Mouse (Mus musculus): ENCODE data around the gene BC005537. TPM values are rescaled to one million over a fixed set of nuclear protein-coding genes. Genes with fewer than 3 reads are reported as not detected.

BC005537 gene
- total RNA-seq, 1 experiment: 37.9 TPM

DNA sequence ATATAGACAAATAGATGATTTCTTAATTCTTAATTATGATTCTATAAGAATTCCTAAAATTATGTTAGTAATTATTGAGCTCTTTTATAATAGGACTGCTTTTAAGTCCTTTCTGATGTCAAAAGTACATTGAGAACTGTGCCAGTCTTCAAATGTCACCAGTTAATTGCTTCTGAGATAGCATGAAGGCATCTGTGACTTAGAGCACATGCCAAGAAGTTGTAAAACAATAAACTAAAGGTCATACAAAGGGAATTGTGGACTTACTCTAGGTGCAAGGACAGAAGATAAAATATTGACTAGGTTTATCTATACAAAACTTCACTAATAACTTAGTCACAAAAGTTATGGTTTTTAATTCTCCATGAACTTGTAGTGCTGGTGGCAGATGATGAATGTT lies 57.7 kb downstream of the BC005537 start:
- Histone ChIP-seq H3K36me3 (ENCODE audit: control insufficient read depth, insufficient read depth, low read length, poor library complexity, severe bottlenecking) (no peaks in the 10 kb centered on the region), H3K27ac (ENCODE audit: insufficient read depth, low read depth, low read length, poor library complexity, severe bottlenecking) (no peak overlapping the region), H3K4me3 (ENCODE audit: insufficient read depth in 1 of 2, low read depth in 1 of 2, low read length in 2 of 2, poor library complexity in 1 of 2, severe bottlenecking in 1 of 2) (no peak overlapping the region), H3K9me3 (ENCODE audit: control insufficient read depth, insufficient read depth, low read depth, low read length) (no peaks in the 10 kb centered on the region), H3K9ac (ENCODE audit: insufficient read depth, low read depth, low read length, poor library complexity, severe bottlenecking) (no peak overlapping the region), H3K4me1 (ENCODE audit: control insufficient read depth in 2 of 2, insufficient read depth in 2 of 2, low read length in 2 of 2, poor library complexity in 1 of 2) (peaks cover 0 to 3% of the 10 kb centered on the region in 2 experiments; a peak in 1 of 4 replicates)
- no peak for TF ChIP-seq MAFK (IDR thresholded peaks at IDR 0.05; ENCODE audit: insufficient read depth, low read depth, low read length)
- TF ChIP-seq ZNF384 (IDR thresholded peaks at IDR 0.05; ENCODE audit: low read depth, low read length): no peak
- no peak for TF ChIP-seq CHD2 (IDR thresholded peaks at IDR 0.05; ENCODE audit: low read depth, low read length)
- no peak for TF ChIP-seq HCFC1 (IDR thresholded peaks at IDR 0.05; ENCODE audit: borderline replicate concordance, insufficient read depth, low read length)
- no peak for TF ChIP-seq ZC3H11A (IDR thresholded peaks at IDR 0.05; ENCODE audit: borderline replicate concordance, low read depth, low read length)
- no peak for DNase-seq (ENCODE audit: low read depth, low spot score)
- in situ Hi-C loops (cut with MboI; ENCODE audit: low sequenced_read_pairs in 2 of 2, unreplicated experiment in 2 of 2): no loop called here

DNA sequence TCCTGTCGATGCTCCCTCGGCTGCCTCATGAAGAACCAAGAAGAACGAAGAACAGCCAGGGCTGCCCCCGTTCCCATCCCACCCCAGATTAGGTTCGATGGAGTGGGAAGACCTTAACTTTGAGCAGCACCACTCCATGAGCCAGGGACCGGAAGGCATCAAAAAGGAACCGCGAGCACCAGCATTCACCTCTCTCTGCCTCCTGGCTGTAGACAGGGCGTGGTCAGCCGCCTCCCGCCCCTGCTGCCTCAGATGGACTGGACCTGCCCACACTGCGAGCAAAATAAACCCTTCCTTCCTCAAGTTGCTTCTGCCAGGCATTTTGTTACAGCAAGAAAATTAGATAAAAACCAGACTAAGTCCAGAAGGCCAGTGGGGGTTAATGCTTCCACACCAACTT lies 59.6 kb downstream of the BC005537 start:
- Histone ChIP-seq H3K36me3 (ENCODE audit: control insufficient read depth, insufficient read depth, low read length, poor library complexity, severe bottlenecking) (no peaks in the 10 kb centered on the region), H3K27ac (ENCODE audit: insufficient read depth, low read depth, low read length, poor library complexity, severe bottlenecking) (no peak overlapping the region), H3K4me3 (ENCODE audit: insufficient read depth in 1 of 2, low read depth in 1 of 2, low read length in 2 of 2, poor library complexity in 1 of 2, severe bottlenecking in 1 of 2) (no peak overlapping the region), H3K9ac (ENCODE audit: insufficient read depth, low read depth, low read length, poor library complexity, severe bottlenecking) (no peak overlapping the region), H3K4me1 (ENCODE audit: control insufficient read depth in 2 of 2, insufficient read depth in 2 of 2, low read length in 2 of 2, poor library complexity in 1 of 2) (peaks cover under 1 to 3% of the 10 kb centered on the region in 2 experiments; a peak in 2 of 4 replicates), H3K9me3 (ENCODE audit: control insufficient read depth, insufficient read depth, low read depth, low read length) (no peaks in the 10 kb centered on the region)
- TF ChIP-seq CHD2 (IDR thresholded peaks at IDR 0.05; ENCODE audit: low read depth, low read length): no peak
- no peak for TF ChIP-seq ZNF384 (IDR thresholded peaks at IDR 0.05; ENCODE audit: low read depth, low read length)
- TF ChIP-seq ZC3H11A (IDR thresholded peaks at IDR 0.05; ENCODE audit: borderline replicate concordance, low read depth, low read length): no peak
- in situ Hi-C loops (cut with MboI; ENCODE audit: low sequenced_read_pairs in 2 of 2, unreplicated experiment in 2 of 2): no loop called here
- DNase-seq (ENCODE audit: low read depth, low spot score): no peak

DNA sequence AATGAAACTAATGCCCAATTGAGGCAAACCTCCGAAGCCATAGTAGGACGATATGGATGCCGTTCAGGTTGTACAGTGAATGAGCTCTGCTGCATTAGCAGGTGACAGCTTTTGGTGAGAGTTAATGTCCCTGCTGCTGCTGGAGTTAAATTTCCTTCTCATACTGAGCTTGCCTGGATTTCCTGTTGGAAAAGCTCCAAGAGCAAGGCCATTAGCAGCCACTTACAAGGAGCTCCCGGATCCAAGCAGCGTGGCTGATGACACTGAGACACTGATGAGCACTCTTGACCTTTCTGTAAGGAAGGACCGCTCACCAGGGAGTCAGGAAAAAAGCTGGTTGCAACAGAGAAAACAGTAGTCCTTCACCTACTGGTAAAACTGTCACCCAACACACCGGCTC lies 60.6 kb downstream of the BC005537 start:
- Histone ChIP-seq H3K27ac (ENCODE audit: insufficient read depth, low read depth, low read length, poor library complexity, severe bottlenecking) (no peak overlapping the region), H3K4me3 (ENCODE audit: insufficient read depth in 1 of 2, low read depth in 1 of 2, low read length in 2 of 2, poor library complexity in 1 of 2, severe bottlenecking in 1 of 2) (no peak overlapping the region), H3K9me3 (ENCODE audit: control insufficient read depth, insufficient read depth, low read depth, low read length) (no peaks in the 10 kb centered on the region), H3K36me3 (ENCODE audit: control insufficient read depth, insufficient read depth, low read length, poor library complexity, severe bottlenecking) (no peaks in the 10 kb centered on the region), H3K9ac (ENCODE audit: insufficient read depth, low read depth, low read length, poor library complexity, severe bottlenecking) (no peak overlapping the region), H3K4me1 (ENCODE audit: control insufficient read depth in 2 of 2, insufficient read depth in 2 of 2, low read length in 2 of 2, poor library complexity in 1 of 2) (peaks cover 3 to 6% of the 10 kb centered on the region in 2 experiments; a peak in 3 of 4 replicates)
- TF ChIP-seq CHD2 (IDR thresholded peaks at IDR 0.05; ENCODE audit: low read depth, low read length) (no peak), ZC3H11A (IDR thresholded peaks at IDR 0.05; ENCODE audit: borderline replicate concordance, low read depth, low read length) (no peak), HCFC1 (IDR thresholded peaks at IDR 0.05; ENCODE audit: borderline replicate concordance, insufficient read depth, low read length) (no peak), MAFK (IDR thresholded peaks at IDR 0.05; ENCODE audit: insufficient read depth, low read depth, low read length) (no peak), ZNF384 (IDR thresholded peaks at IDR 0.05; ENCODE audit: low read depth, low read length) (no peak)
- no peak for DNase-seq (ENCODE audit: low read depth, low spot score)
- in situ Hi-C loops (cut with MboI; ENCODE audit: low sequenced_read_pairs in 2 of 2, unreplicated experiment in 2 of 2): no loop called here

DNA sequence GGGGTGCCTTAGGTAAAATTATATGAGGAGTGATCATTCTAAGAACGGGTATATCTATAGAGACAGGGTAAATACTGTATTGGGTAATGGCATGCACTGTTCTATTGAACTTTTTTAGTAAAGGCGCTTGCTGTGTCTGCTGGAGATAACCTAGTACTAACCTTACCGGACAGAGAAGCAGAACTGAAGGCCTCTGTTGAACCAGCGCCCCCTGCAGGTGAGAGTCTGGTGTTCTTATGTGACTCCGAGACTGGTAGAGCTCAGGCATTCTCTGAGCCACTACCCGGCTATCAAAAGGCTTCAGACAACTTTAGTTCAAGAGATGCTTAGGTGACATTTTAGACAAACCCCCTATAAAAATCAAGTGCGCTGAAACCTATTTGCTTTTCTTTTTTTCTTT lies 61.1 kb downstream of the BC005537 start:
- Histone ChIP-seq H3K4me3 (ENCODE audit: insufficient read depth in 1 of 2, low read depth in 1 of 2, low read length in 2 of 2, poor library complexity in 1 of 2, severe bottlenecking in 1 of 2) (no peak overlapping the region), H3K9me3 (ENCODE audit: control insufficient read depth, insufficient read depth, low read depth, low read length) (no peaks in the 10 kb centered on the region), H3K9ac (ENCODE audit: insufficient read depth, low read depth, low read length, poor library complexity, severe bottlenecking) (no peak overlapping the region), H3K36me3 (ENCODE audit: control insufficient read depth, insufficient read depth, low read length, poor library complexity, severe bottlenecking) (no peaks in the 10 kb centered on the region), H3K4me1 (ENCODE audit: control insufficient read depth in 2 of 2, insufficient read depth in 2 of 2, low read length in 2 of 2, poor library complexity in 1 of 2) (peaks cover 5 to 8% of the 10 kb centered on the region in 2 experiments; a peak in 3 of 4 replicates), H3K27ac (ENCODE audit: insufficient read depth, low read depth, low read length, poor library complexity, severe bottlenecking) (no peak overlapping the region)
- in situ Hi-C loops (cut with MboI; ENCODE audit: low sequenced_read_pairs in 2 of 2, unreplicated experiment in 2 of 2): no loop called here
- no peak for TF ChIP-seq HCFC1 (IDR thresholded peaks at IDR 0.05; ENCODE audit: borderline replicate concordance, insufficient read depth, low read length)
- TF ChIP-seq MAFK (IDR thresholded peaks at IDR 0.05; ENCODE audit: insufficient read depth, low read depth, low read length): no peak
- no peak for TF ChIP-seq CHD2 (IDR thresholded peaks at IDR 0.05; ENCODE audit: low read depth, low read length)
- TF ChIP-seq ZC3H11A (IDR thresholded peaks at IDR 0.05; ENCODE audit: borderline replicate concordance, low read depth, low read length): no peak
- no peak for TF ChIP-seq ZNF384 (IDR thresholded peaks at IDR 0.05; ENCODE audit: low read depth, low read length)
- peak; percentile 77 for DNase-seq (ENCODE audit: low read depth, low spot score)

Other genes starting within 250 kb of the BC005537 start
- gene Ripor2, start 219.5 kb upstream of the BC005537 start, total RNA-seq (2012; rRNA removed): 0.21 and 0.71 TPM in 2 replicates
- gene Armh2, start 60.4 kb upstream of the BC005537 start, total RNA-seq (2012; rRNA removed): 0.26 TPM in 1 of 2 replicates, not detected in the other
- gene Gmnn, start 39.7 kb upstream of the BC005537 start, total RNA-seq (2012; rRNA removed): 77.6 and 98.6 TPM in 2 replicates
- gene Acot13, start 29.9 kb downstream of the BC005537 start, total RNA-seq (2012; rRNA removed): 13.8 and 18.3 TPM in 2 replicates
- 45.7 and 52.7 TPM in 2 replicates for gene Tdp2, start 30.0 kb downstream of the BC005537 start, total RNA-seq (2012; rRNA removed)
- gene D130043K22Rik, start 43.5 kb downstream of the BC005537 start, total RNA-seq (2012; rRNA removed): 0.31 and 0.79 TPM in 2 replicates
- gene Aldh5a1, start 136.0 kb downstream of the BC005537 start, total RNA-seq (2012; rRNA removed): 2.3 and 3.0 TPM in 2 replicates
- 0.67 and 0.69 TPM in 2 replicates for gene Gpld1, start 141.5 kb downstream of the BC005537 start, total RNA-seq (2012; rRNA removed)
- 18.3 TPM in 2 replicates for gene Mrs2, start 218.7 kb downstream of the BC005537 start, total RNA-seq (2012; rRNA removed)

All from ES-E14 (cell line).